Mouse (Mus musculus): Measurements from ENCODE around the gene Ephx4.

- TF ChIP-seq USF1 (IDR thresholded peaks at IDR 0.05; ENCODE audit: low read depth, low read length): no peak
- TF ChIP-seq EP300 (IDR thresholded peaks at IDR 0.05; ENCODE audit: low read length): no peak
- no peak for TF ChIP-seq CHD2 (IDR thresholded peaks at IDR 0.05; ENCODE audit: low read length)
- TF ChIP-seq GABPA (IDR thresholded peaks at IDR 0.05; ENCODE audit: insufficient replicate concordance, low read depth, low read length): no peak
- no peak for TF ChIP-seq ZNF384 (IDR thresholded peaks at IDR 0.05; ENCODE audit: low read depth, low read length)
- TF ChIP-seq CTCF (conservative IDR thresholded peaks at IDR 0.05 in 1 of 2, IDR thresholded peaks at IDR 0.05 in 1 of 2; ENCODE audit: low read depth in 2 of 2, low read length in 2 of 2): no peak
- no peak for TF ChIP-seq BHLHE40 (IDR thresholded peaks at IDR 0.05; ENCODE audit: low read depth, low read length)
- no peak for TF ChIP-seq ETS1 (conservative IDR thresholded peaks at IDR 0.05; ENCODE audit: low read depth, low read length)
- TF ChIP-seq POLR2A (IDR thresholded peaks at IDR 0.05; ENCODE audit: low read depth, low read length): no peak
- TF ChIP-seq ZKSCAN1 (IDR thresholded peaks at IDR 0.05; ENCODE audit: borderline replicate concordance, low read depth, low read length): no peak
- no peak for TF ChIP-seq TCF12 (IDR thresholded peaks at IDR 0.05; ENCODE audit: low read depth, low read length)
These were observed 2.8 kb downstream of the Ephx4 start for GRCm38 (mm10) chr5:107405361-107405760.

Measured in CH12.LX (cell line).